Mouse (Mus musculus) forebrain, postnatal 0 days (tissue): ENCODE measurements around the gene Gadd45gip1. TPM values are rescaled to one million over a fixed set of nuclear protein-coding genes. Genes with fewer than 3 reads are reported as not detected.
A peak's percentile ranks its signal among the peaks of the same experiment; 100 is the strongest.

ENCODE experiments used
- ATAC-seq: fragments of 200-750 bp; cut with Nextera tagmentation; 2 replicates; pipeline ENCODE4 v1.8.0; 2017; ENCODE audit warnings: mild to moderate bottlenecking, moderate library complexity
- DNase-seq: peaks from one replicate; pipeline ENCODE4 v3.0.0-alpha.2; 2015
- H3K27ac ChIP-seq: fragments of 300-500 bp; sonication (generic); 2 replicates; pipeline ENCODE4 v1.5.1; 2014; ENCODE audit warnings: low read depth, mild to moderate bottlenecking, antibody characterized with exemption, low read length, moderate library complexity, mixed read lengths
- H3K27me3 ChIP-seq: fragments of 300-500 bp; sonication (generic); 2 replicates; pipeline ENCODE4 v1.6.1; 2014; ENCODE audit warnings: mild to moderate bottlenecking, low read length, mixed read lengths; ENCODE audit not compliant: insufficient read depth
- H3K36me3 ChIP-seq: fragments of 300-500 bp; sonication (generic); 2 replicates; pipeline ENCODE4 v1.6.1; 2014; ENCODE audit warnings: mild to moderate bottlenecking, moderate library complexity; ENCODE audit not compliant: insufficient read depth
- H3K4me1 ChIP-seq: fragments of 300-500 bp; sonication (generic); 2 replicates; pipeline ENCODE4 v1.6.1; 2014; ENCODE audit warnings: antibody characterized with exemption; ENCODE audit not compliant: insufficient read depth
- H3K4me2 ChIP-seq: fragments of 300-500 bp; sonication (generic); 2 replicates; pipeline ENCODE4 v1.6.1; 2014; ENCODE audit warnings: low read depth, mild to moderate bottlenecking, moderate library complexity
- H3K4me3 ChIP-seq: fragments of 300-500 bp; sonication (generic); 2 replicates; pipeline ENCODE4 v1.5.1; 2014; ENCODE audit warnings: low read depth, low read length, mixed read lengths
- H3K9ac ChIP-seq: fragments of 300-500 bp; sonication (generic); 2 replicates; pipeline ENCODE4 v1.6.1; 2014; ENCODE audit warnings: mild to moderate bottlenecking
- H3K9me3 ChIP-seq: fragments of 300-500 bp; sonication (generic); 2 replicates; pipeline ENCODE4 v1.6.1; 2016; ENCODE audit warnings: low read length
- CTCF ChIP-seq: sonication (generic); IDR thresholded peaks from 2 replicates; pipeline ENCODE4 v1.5.1; 2016; ENCODE audit warnings: antibody characterized with exemption, control low read depth, low read depth
- WGBS: fragments of 180-500 bp; shearing (Covaris S2); extraction: QIAGEN DNeasy Blood & Tissue Kit; methylation state at CpG from one replicate; pipeline ENCODE4 v1.1.7; 2014; 5-methylcytosine and 5-hydroxymethylcytosine counted together
- polyA plus RNA-seq: library from polyadenylated mRNA; unstranded; fragments of >200 nt; fragmentation: Nextera tagmentation; extraction: Ambion mirVana; gene quantifications from 2 replicates; pipeline ENCODE4 v1.2.1, GENCODE M21; 2015
- total RNA-seq: library from RNA; depleted of rRNA; stranded (reverse); fragments of >200 nt; gene quantifications from 2 replicates; pipeline ENCODE4 v1.2.3, GENCODE M21; 2014

Gene Gadd45gip1
- total and polyA plus RNA-seq, 2 experiments from 2014 or later: 24.7 to 36.7 TPM

- H3K4me2 ChIP-seq: peak overlapping the region; percentile 66
- H3K4me3 ChIP-seq: peak overlapping the region; percentile 97
- H3K27ac ChIP-seq: peak overlapping the region; percentile 98
- no peak for TF ChIP-seq CTCF
- H3K4me1 ChIP-seq: peaks cover 14% of the 10 kb centered on the region
- DNase-seq: peak; percentile 90
- H3K36me3 ChIP-seq: peaks cover 32% of the 10 kb centered on the region
- ATAC-seq: peak; percentile 78
- peak overlapping the region; percentile 95 for H3K9ac ChIP-seq
- H3K27me3 ChIP-seq: no peaks in the 10 kb centered on the region
- WGBS: 1% methylated on average over 58 of the region's 59 CpGs
- no peaks in the 10 kb centered on the region for H3K9me3 ChIP-seq
Measured at GRCm38 (mm10) chr8:84832034-84832717, 854 bp downstream of the Gadd45gip1 start.

- Histone ChIP-seq H3K4me2 (peak overlapping the region; percentile 66), H3K4me3 (peak overlapping the region; percentile 97), H3K27me3 (no peaks in the 10 kb centered on the region), H3K36me3 (peaks cover 41% of the 10 kb centered on the region), H3K9ac (peak overlapping the region; percentile 95), H3K27ac (peak overlapping the region; percentile 98), H3K9me3 (no peaks in the 10 kb centered on the region), H3K4me1 (peaks cover 14% of the 10 kb centered on the region)
- TF ChIP-seq CTCF: 0 out of 2 replicates have a peak, but pooled peaks have one; percentile 24
- DNase-seq (no peak), ATAC-seq (no peak)
- WGBS: 61% methylated on average over 10 of the region's 10 CpGs
Measured at GRCm38 (mm10) chr8:84832759-84833742, 1.7 kb downstream of the Gadd45gip1 start.

- no peaks in the 10 kb centered on the region for H3K27me3 ChIP-seq
- WGBS: 56% methylated on average over 19 of the region's 19 CpGs
- peaks cover 14% of the 10 kb centered on the region for H3K4me1 ChIP-seq
- H3K4me3 ChIP-seq: no peak overlapping the region
- peak; percentile 52 for DNase-seq
- peak overlapping the region; percentile 83 for H3K27ac ChIP-seq
- peak; percentile 21; the same call in 1 of the 2 replicates for ATAC-seq
- H3K36me3 ChIP-seq: peaks cover 48% of the 10 kb centered on the region
- H3K9ac ChIP-seq: no peak overlapping the region
- TF ChIP-seq CTCF: no peak
- H3K4me2 ChIP-seq: no peak overlapping the region
- no peaks in the 10 kb centered on the region for H3K9me3 ChIP-seq
Measured at GRCm38 (mm10) chr8:84834002-84834865, 2.9 kb downstream of the Gadd45gip1 start.

- Histone ChIP-seq H3K27ac (peak overlapping the region; percentile 83), H3K4me2 (no peak overlapping the region), H3K4me3 (no peak overlapping the region), H3K36me3 (peaks cover 48% of the 10 kb centered on the region), H3K9ac (no peak overlapping the region), H3K4me1 (peaks cover 18% of the 10 kb centered on the region), H3K27me3 (no peaks in the 10 kb centered on the region), H3K9me3 (no peaks in the 10 kb centered on the region)
- ATAC-seq (peak; percentile 66), DNase-seq (peak; percentile 91)
- no peak for TF ChIP-seq CTCF
- 47% methylated on average over 10 of the region's 10 CpGs for WGBS
Measured at GRCm38 (mm10) chr8:84834866-84835855, 3.8 kb downstream of the Gadd45gip1 start.

- peaks cover 60% of the 10 kb centered on the region for H3K36me3 ChIP-seq
- H3K4me2 ChIP-seq: no peak overlapping the region
- H3K9me3 ChIP-seq: no peaks in the 10 kb centered on the region
- ATAC-seq (no peak), DNase-seq (no peak)
- H3K27ac ChIP-seq: no peak overlapping the region
- TF ChIP-seq CTCF: no peak
- H3K9ac ChIP-seq: no peak overlapping the region
- H3K4me1 ChIP-seq: peaks cover 18% of the 10 kb centered on the region
- H3K27me3 ChIP-seq: no peaks in the 10 kb centered on the region
- H3K4me3 ChIP-seq: no peak overlapping the region
- WGBS: 79% methylated on average over 8 of the region's 8 CpGs
Measured at GRCm38 (mm10) chr8:84837149-84837911, 6.0 kb downstream of the Gadd45gip1 start.
